Mouse (Mus musculus) neural tube, embryonic 11.5 days (tissue): ENCODE data around the gene Elmo1. TPM values are rescaled to one million over a fixed set of nuclear protein-coding genes. Genes with fewer than 3 reads are reported as not detected.

Experiments used
- ATAC-seq: fragments of 200-750 bp; cut with Nextera tagmentation; 2 replicates; pipeline ENCODE4 v1.8.0; 2017; ENCODE audit warnings: moderate number of reproducible peaks, mild to moderate bottlenecking, moderate TSS enrichment, moderate library complexity; ENCODE audit not compliant: insufficient read depth, low FRiP score, low TSS enrichment
- DNase-seq: peaks from one replicate; pipeline ENCODE4 v3.0.0-alpha.2; 2015; ENCODE audit warnings: low spot score
- H3K27ac ChIP-seq: fragments of 300-500 bp; sonication (generic); 2 replicates; pipeline ENCODE4 v1.5.1; 2014; ENCODE audit warnings: low read depth, mild to moderate bottlenecking, low read length
- H3K27me3 ChIP-seq: fragments of 300-500 bp; sonication (generic); 2 replicates; pipeline ENCODE4 v1.6.1; 2014; ENCODE audit warnings: mild to moderate bottlenecking, low read length, mixed read lengths; ENCODE audit not compliant: control insufficient read depth, insufficient read depth
- H3K36me3 ChIP-seq: fragments of 300-500 bp; sonication (generic); 2 replicates; pipeline ENCODE4 v1.6.1; 2014; ENCODE audit warnings: mild to moderate bottlenecking, low read length, moderate library complexity, mixed read lengths; ENCODE audit not compliant: control insufficient read depth, insufficient read depth
- H3K4me1 ChIP-seq: fragments of 300-500 bp; sonication (generic); 2 replicates; pipeline ENCODE4 v1.6.1; 2014; ENCODE audit warnings: low read length, mixed read lengths; ENCODE audit not compliant: control insufficient read depth, insufficient read depth
- H3K4me2 ChIP-seq: fragments of 300-500 bp; sonication (generic); 2 replicates; pipeline ENCODE4 v1.6.1; 2014; ENCODE audit warnings: low read depth, mild to moderate bottlenecking, moderate library complexity
- H3K4me3 ChIP-seq: fragments of 300-500 bp; sonication (generic); 2 replicates; pipeline ENCODE4 v1.5.1; 2014; ENCODE audit warnings: low read depth, low read length
- H3K9ac ChIP-seq: fragments of 300-500 bp; sonication (generic); 2 replicates; pipeline ENCODE4 v1.6.1; 2014; ENCODE audit warnings: mild to moderate bottlenecking, low read length
- H3K9me3 ChIP-seq: fragments of 300-500 bp; sonication (generic); 2 replicates; pipeline ENCODE4 v1.6.1; 2016; ENCODE audit warnings: low read length; ENCODE audit not compliant: control insufficient read depth
- WGBS: fragments of 180-500 bp; shearing (Covaris S2); extraction: QIAGEN DNeasy Blood & Tissue Kit; methylation state at CpG from one replicate; pipeline ENCODE4 v1.1.7; 2014; 5-methylcytosine and 5-hydroxymethylcytosine counted together
- polyA plus RNA-seq: library from polyadenylated mRNA; unstranded; fragments of >200 nt; fragmentation: Nextera tagmentation; extraction: Ambion mirVana; gene quantifications from 2 replicates; pipeline ENCODE4 v1.2.1, GENCODE M21; 2014

Elmo1 gene
- polyA plus RNA-seq, 1 experiment from 2014 or later, result 28.7 TPM

GRCm38 (mm10) chr13:20099546-20099945 is 9.2 kb downstream of the Elmo1 start:
- H3K36me3 ChIP-seq, result no peaks in the 10 kb centered on the region
- no peaks in the 10 kb centered on the region for H3K9me3 ChIP-seq
- 17% methylated on average over 4 of the region's 4 CpGs for WGBS
- no peak overlapping the region for H3K4me2 ChIP-seq
- H3K27ac ChIP-seq, result no peak overlapping the region
- H3K9ac ChIP-seq, result no peak overlapping the region
- H3K4me3 ChIP-seq, result no peak overlapping the region
- H3K27me3 ChIP-seq, result no peaks in the 10 kb centered on the region
- H3K4me1 ChIP-seq, result no peaks in the 10 kb centered on the region
- ATAC-seq, result no peak
- no peak for DNase-seq

DNA sequence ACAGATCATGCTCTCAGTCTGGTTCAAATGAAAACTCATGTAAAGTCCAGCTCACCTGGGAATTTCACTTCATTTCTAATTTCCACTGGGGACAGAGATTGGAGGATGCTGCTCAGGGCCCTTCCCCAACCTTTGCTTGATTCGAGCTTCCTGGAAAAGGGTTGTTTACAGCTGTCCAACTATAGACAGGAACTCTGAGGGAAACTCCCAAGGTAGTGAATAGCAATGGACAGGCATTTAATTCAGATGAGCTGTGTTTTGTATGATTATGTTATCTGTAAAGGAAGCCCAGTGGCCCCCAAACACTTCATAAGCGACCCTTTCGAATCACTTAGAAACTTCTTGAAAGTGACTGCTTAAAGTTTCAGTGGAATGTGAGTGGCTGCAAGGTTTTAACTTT is 10.0 kb downstream of the Elmo1 start:
- Histone ChIP-seq H3K4me2 (no peak overlapping the region), H3K27ac (no peak overlapping the region), H3K9me3 (no peaks in the 10 kb centered on the region), H3K9ac (no peak overlapping the region), H3K27me3 (no peaks in the 10 kb centered on the region), H3K36me3 (no peaks in the 10 kb centered on the region), H3K4me3 (no peak overlapping the region), H3K4me1 (no peaks in the 10 kb centered on the region)
- ATAC-seq (no peak), DNase-seq (no peak)
- 80% methylated on average over 3 of the region's 3 CpGs for WGBS

DNA sequence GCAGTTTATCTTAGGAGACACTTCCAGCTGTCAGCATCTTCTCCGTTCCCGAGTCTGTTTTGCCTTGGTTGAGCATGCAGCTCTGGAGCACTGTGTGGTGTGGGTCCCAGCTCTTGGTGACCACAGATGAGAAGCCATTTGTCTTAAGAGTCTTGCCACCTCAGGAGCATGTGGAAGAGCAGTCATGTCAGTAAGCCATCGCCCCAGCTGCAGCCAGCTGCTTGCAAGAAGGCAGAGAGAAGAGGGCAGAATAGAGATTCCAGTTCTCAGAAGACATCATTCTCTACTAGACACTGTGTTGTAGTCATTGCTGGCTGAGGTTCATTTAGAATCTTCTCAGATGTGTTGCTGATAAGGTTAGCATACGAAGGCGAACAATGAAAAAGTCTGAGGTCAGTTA is 11.3 kb downstream of the Elmo1 start:
- DNase-seq, result no peak
- no peak overlapping the region for H3K4me3 ChIP-seq
- H3K4me1 ChIP-seq, result no peaks in the 10 kb centered on the region
- 86% methylated on average over 5 of the region's 5 CpGs for WGBS
- no peak overlapping the region for H3K27ac ChIP-seq
- no peak overlapping the region for H3K4me2 ChIP-seq
- no peaks in the 10 kb centered on the region for H3K27me3 ChIP-seq
- H3K9ac ChIP-seq, result no peak overlapping the region
- no peaks in the 10 kb centered on the region for H3K9me3 ChIP-seq
- H3K36me3 ChIP-seq, result no peaks in the 10 kb centered on the region
- ATAC-seq, result no peak

GRCm38 (mm10) chr13:20104791-20105190 is 14.4 kb downstream of the Elmo1 start:
- DNase-seq (no peak), ATAC-seq (no peak)
- Histone ChIP-seq H3K4me1 (no peaks in the 10 kb centered on the region), H3K9ac (no peak overlapping the region), H3K27ac (no peak overlapping the region), H3K4me3 (no peak overlapping the region), H3K4me2 (no peak overlapping the region), H3K36me3 (no peaks in the 10 kb centered on the region), H3K9me3 (no peaks in the 10 kb centered on the region), H3K27me3 (no peaks in the 10 kb centered on the region)
- WGBS, result 69% methylated on average over 2 of the region's 2 CpGs

DNA sequence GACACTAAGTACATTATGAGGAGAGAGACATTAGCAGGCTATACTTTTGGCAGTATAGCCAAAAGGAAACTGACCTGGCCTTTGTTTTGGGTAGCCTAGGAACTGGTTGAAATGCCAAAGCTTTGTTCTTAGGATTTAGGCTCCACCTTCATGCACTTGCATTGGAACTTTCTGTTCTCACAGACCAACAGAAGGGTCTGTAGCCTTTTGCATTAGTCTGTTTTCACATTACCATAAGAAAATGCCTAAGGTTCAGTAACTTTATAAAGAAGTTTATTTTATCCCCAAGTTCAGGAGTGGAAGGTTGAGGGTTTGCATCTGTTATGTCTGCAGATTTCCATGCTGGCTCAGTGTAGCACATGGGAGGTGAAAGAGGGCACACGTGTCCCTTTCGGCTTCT is 15.6 kb downstream of the Elmo1 start:
- no peaks in the 10 kb centered on the region for H3K27me3 ChIP-seq
- WGBS, result 84% methylated on average over 2 of the region's 2 CpGs
- ATAC-seq, result no peak
- no peak overlapping the region for H3K4me2 ChIP-seq
- H3K27ac ChIP-seq, result no peak overlapping the region
- H3K36me3 ChIP-seq, result no peaks in the 10 kb centered on the region
- no peaks in the 10 kb centered on the region for H3K4me1 ChIP-seq
- no peaks in the 10 kb centered on the region for H3K9me3 ChIP-seq
- DNase-seq, result no peak
- no peak overlapping the region for H3K4me3 ChIP-seq
- H3K9ac ChIP-seq, result no peak overlapping the region

DNA sequence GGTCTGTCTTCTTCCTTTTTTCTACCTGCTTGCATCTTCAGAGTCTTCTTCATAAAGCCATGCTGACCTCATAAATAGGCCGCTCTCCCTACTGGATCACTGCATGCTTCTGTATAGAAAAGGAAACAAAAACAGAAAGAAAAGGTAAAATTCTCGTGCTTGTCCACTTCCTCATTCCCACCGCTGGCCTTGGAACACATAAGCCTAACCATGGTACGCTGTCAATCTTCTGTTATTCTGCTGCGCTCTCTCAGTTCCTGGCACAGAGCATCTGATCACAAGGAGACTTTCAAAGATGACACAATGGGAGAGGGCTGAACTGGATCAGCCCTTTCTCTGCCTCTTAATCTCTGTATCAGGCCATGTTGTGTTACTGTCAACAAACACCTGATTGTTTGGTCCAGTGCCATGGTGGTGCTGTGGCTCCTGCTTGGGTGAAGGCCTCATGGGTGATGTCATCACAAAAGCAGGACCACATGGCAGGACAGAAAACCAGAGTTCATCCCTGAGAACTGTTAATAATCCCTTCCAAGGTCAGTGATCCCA is 17.6 kb downstream of the Elmo1 start:
- Histone ChIP-seq H3K36me3 (no peaks in the 10 kb centered on the region), H3K27me3 (no peaks in the 10 kb centered on the region), H3K4me3 (no peak overlapping the region), H3K4me2 (no peak overlapping the region), H3K4me1 (no peaks in the 10 kb centered on the region), H3K9ac (no peak overlapping the region), H3K9me3 (no peaks in the 10 kb centered on the region), H3K27ac (no peak overlapping the region)
- ATAC-seq, result no peak
- WGBS, result 91% methylated on average over 5 of the region's 5 CpGs
- no peak for DNase-seq

- Histone ChIP-seq H3K9me3 (no peaks in the 10 kb centered on the region), H3K4me3 (no peak overlapping the region), H3K4me2 (no peak overlapping the region), H3K9ac (no peak overlapping the region), H3K27ac (no peak overlapping the region), H3K4me1 (no peaks in the 10 kb centered on the region), H3K27me3 (no peaks in the 10 kb centered on the region), H3K36me3 (no peaks in the 10 kb centered on the region)
- DNase-seq (no peak), ATAC-seq (no peak)
- 42% methylated on average over 10 of the region's 10 CpGs for WGBS
These were observed 18.6 kb downstream of the Elmo1 start for GRCm38 (mm10) chr13:20108956-20109355.

GRCm38 (mm10) chr13:20109446-20109845 is 19.1 kb downstream of the Elmo1 start:
- Histone ChIP-seq H3K27me3 (no peaks in the 10 kb centered on the region), H3K27ac (no peak overlapping the region), H3K9ac (no peak overlapping the region), H3K9me3 (no peaks in the 10 kb centered on the region), H3K36me3 (no peaks in the 10 kb centered on the region), H3K4me1 (no peaks in the 10 kb centered on the region), H3K4me2 (no peak overlapping the region), H3K4me3 (no peak overlapping the region)
- DNase-seq (no peak), ATAC-seq (no peak)
- 42% methylated on average over 2 of the region's 2 CpGs for WGBS

GRCm38 (mm10) chr13:20109987-20110680 is 19.7 kb downstream of the Elmo1 start:
- no peak overlapping the region for H3K27ac ChIP-seq
- 75% methylated on average over 11 of the region's 11 CpGs for WGBS
- H3K9ac ChIP-seq, result no peak overlapping the region
- no peak overlapping the region for H3K4me2 ChIP-seq
- H3K4me1 ChIP-seq, result no peaks in the 10 kb centered on the region
- no peaks in the 10 kb centered on the region for H3K27me3 ChIP-seq
- H3K36me3 ChIP-seq, result no peaks in the 10 kb centered on the region
- DNase-seq, result no peak
- H3K9me3 ChIP-seq, result no peaks in the 10 kb centered on the region
- ATAC-seq, result no peak
- H3K4me3 ChIP-seq, result no peak overlapping the region
